Mouse (Mus musculus): ENCODE results near the gene Gm28490.
"Not testable (repeated sequence)": the region's sequence is repeated elsewhere in the genome, so short reads cannot be mapped to it uniquely, and the experiment has no call there.

Gm28490 gene

GRCm38 (mm10) chrY:31634656-31635055 is at the start of gene Gm28490:
Gm28490 (minus strand) TSS chrY:31634756.
- DNase-seq, result not testable (repeated sequence)

Measured in right cerebral cortex, postnatal 25 days (tissue).